Mouse (Mus musculus) activated CD4-positive, CD25-positive, alpha-beta regulatory T cell, adult 4 months (primary cell): Measurements from ENCODE around the gene Hdac9. TPM values are rescaled to one million over a fixed set of nuclear protein-coding genes. Genes with fewer than 3 reads are reported as not detected.
"Not testable (repeated sequence)": the region's sequence is repeated elsewhere in the genome, so short reads cannot be mapped to it uniquely, and the experiment has no call there.

Experiments
- ATAC-seq: one replicate; pipeline ENCODE4 v1.8.0; 2017
- polyA plus RNA-seq, 2 experiments: library from polyadenylated mRNA; unstranded; fragments of 100-300 nt; shearing (Covaris generic); gene quantifications; one replicate each; pipeline ENCODE4 v1.2.1; 2017

The Hdac9 gene
- polyA plus RNA-seq, 2 experiments from 2014 or later = 0.48 to 1.5 TPM

- no peak for ATAC-seq
These were observed 864.4 kb downstream of the Hdac9 start for GRCm38 (mm10) chr12:34052508-34052907.

GRCm38 (mm10) chr12:34052036-34052435 lies 864.9 kb downstream of the Hdac9 start:
- no peak for ATAC-seq

GRCm38 (mm10) chr12:34051112-34051511 lies 865.8 kb downstream of the Hdac9 start:
- no peak for ATAC-seq

DNA sequence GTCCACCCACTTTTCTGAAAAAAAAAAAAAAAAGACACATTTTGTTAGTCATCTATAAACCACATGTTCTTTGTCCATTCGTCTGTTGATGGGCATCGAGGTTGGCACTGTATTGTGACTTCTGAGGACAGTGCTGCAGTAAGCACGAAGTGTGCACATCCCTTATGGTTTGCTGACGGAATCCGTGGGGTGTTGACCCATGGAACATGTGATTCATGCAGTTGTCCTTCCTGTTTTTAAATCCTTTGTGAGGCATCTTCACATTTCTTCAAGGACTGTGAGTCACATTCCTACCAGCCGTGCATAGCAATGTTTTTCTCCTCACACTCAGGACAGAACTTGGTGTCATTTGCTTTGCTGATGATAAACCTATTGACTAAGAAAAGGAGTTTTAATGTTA lies 875.9 kb downstream of the Hdac9 start:
- ATAC-seq = no peak

DNA sequence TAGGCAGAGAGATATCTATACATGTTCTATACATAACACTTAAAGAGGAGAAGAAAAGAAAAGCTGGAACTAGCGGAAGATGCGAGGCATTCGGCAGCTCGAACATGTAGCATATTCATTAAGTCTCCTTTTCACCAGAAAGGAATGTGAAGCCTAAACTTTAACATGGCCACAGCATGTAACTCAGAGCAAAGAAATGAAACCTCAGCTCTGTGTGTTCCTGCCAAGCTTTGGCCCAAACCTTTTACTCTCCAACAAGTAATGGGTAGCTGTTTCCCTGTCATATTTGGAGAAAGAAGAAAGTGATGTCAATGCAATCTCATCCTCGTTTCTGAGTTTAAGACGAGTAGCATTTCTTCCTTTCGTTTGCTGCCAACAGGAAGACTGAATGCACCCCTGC lies 876.8 kb downstream of the Hdac9 start:
- ATAC-seq = no peak

- ATAC-seq = not testable (repeated sequence)
These were observed 907.1 kb downstream of the Hdac9 start for GRCm38 (mm10) chr12:34009796-34010195.

Other genes starting within 250 kb of the Hdac9 start
- gene Prps1l1, start 67.7 kb upstream of the Hdac9 start, polyA plus RNA-seq = 1 to 10 TPM in 1 of 2 experiments, under 1 TPM in 1; 0.33 to 1.0 TPM
- gene Snx13, start 130.1 kb upstream of the Hdac9 start, polyA plus RNA-seq = 10 to 100 TPM; 17.4 to 22.5 TPM